Mouse (Mus musculus): ENCODE measurements around the gene Catsper1. TPM values are rescaled to one million over a fixed set of nuclear protein-coding genes. Genes with fewer than 3 reads are reported as not detected.

The Catsper1 gene
- total and polyA plus RNA-seq, 3 experiments = 0.16 TPM; not detected in 2

GRCm38 (mm10) chr19:5370932-5371331 is 35.4 kb downstream of the Catsper1 start:
- no peaks in the 10 kb centered on the region for H3K36me3 ChIP-seq (ENCODE audit: control insufficient read depth, insufficient read depth, low read length)
- H3K9ac ChIP-seq (ENCODE audit: low read depth, low read length) = no peak overlapping the region
- no peaks in the 10 kb centered on the region for H3K27me3 ChIP-seq (ENCODE audit: control insufficient read depth, insufficient read depth, low read length)
- intact Hi-C loops (cut with DNase I) = no loop called here
- no peak for DNase-seq
- H3K27ac ChIP-seq = no peak overlapping the region
- no peak for TF ChIP-seq POLR2A (IDR thresholded peaks at IDR 0.05; ENCODE audit: insufficient read depth, low read depth, low read length)
- TF ChIP-seq EP300 (IDR thresholded peaks at IDR 0.05; ENCODE audit: insufficient read depth, low read depth, low read length) = no peak
- peak; percentile 19; the same call in 1 of the 2 replicates for TF ChIP-seq CTCF (IDR thresholded peaks at IDR 0.05)
- H3K4me3 ChIP-seq = no peak overlapping the region
- 79% methylated on average over 3 of the region's 3 CpGs for WGBS
- H3K4me1 ChIP-seq (ENCODE audit: control insufficient read depth, insufficient read depth, low read length) = peaks cover 4% of the 10 kb centered on the region
- 0 out of 2 replicates have a peak, but pooled peaks cover 4% of the 10 kb centered on the region for H3K79me2 ChIP-seq (replicated peaks; ENCODE audit: control insufficient read depth, insufficient read depth, low read length)

- TF ChIP-seq CTCF (IDR thresholded peaks at IDR 0.05) = no peak
- TF ChIP-seq EP300 (IDR thresholded peaks at IDR 0.05; ENCODE audit: insufficient read depth, low read depth, low read length) = no peak
- TF ChIP-seq POLR2A (IDR thresholded peaks at IDR 0.05; ENCODE audit: insufficient read depth, low read depth, low read length) = no peak
These were observed 37.2 kb downstream of the Catsper1 start for GRCm38 (mm10) chr19:5372724-5373123.

GRCm38 (mm10) chr19:5374177-5374576 is 38.6 kb downstream of the Catsper1 start:
- TF ChIP-seq EP300 (IDR thresholded peaks at IDR 0.05; ENCODE audit: insufficient read depth, low read depth, low read length) = no peak
- TF ChIP-seq POLR2A (IDR thresholded peaks at IDR 0.05; ENCODE audit: insufficient read depth, low read depth, low read length) = no peak
- no peak for TF ChIP-seq CTCF (IDR thresholded peaks at IDR 0.05)
- 67% methylated on average over 4 of the region's 4 CpGs for WGBS
- no peak overlapping the region for H3K27ac ChIP-seq
- no peak overlapping the region for H3K9ac ChIP-seq (ENCODE audit: low read depth, low read length)
- intact Hi-C loops (cut with DNase I) = no loop called here
- H3K27me3 ChIP-seq (ENCODE audit: control insufficient read depth, insufficient read depth, low read length) = no peaks in the 10 kb centered on the region
- H3K79me2 ChIP-seq (replicated peaks; ENCODE audit: control insufficient read depth, insufficient read depth, low read length) = no peaks in the 10 kb centered on the region
- H3K4me1 ChIP-seq (ENCODE audit: control insufficient read depth, insufficient read depth, low read length) = no peaks in the 10 kb centered on the region
- DNase-seq = no peak
- no peaks in the 10 kb centered on the region for H3K36me3 ChIP-seq (ENCODE audit: control insufficient read depth, insufficient read depth, low read length)
- H3K4me3 ChIP-seq = no peak overlapping the region

More at GRCm38 (mm10) chr19:5372724-5373123, 37.2 kb downstream of the Catsper1 start:
- Histone ChIP-seq H3K9ac (ENCODE audit: low read depth, low read length) (no peak overlapping the region), H3K79me2 (replicated peaks; ENCODE audit: control insufficient read depth, insufficient read depth, low read length) (no peaks in the 10 kb centered on the region), H3K4me1 (ENCODE audit: control insufficient read depth, insufficient read depth, low read length) (peaks cover 3% of the 10 kb centered on the region; the same call in 1 of the 2 replicates), H3K36me3 (ENCODE audit: control insufficient read depth, insufficient read depth, low read length) (no peaks in the 10 kb centered on the region), H3K4me3 (no peak overlapping the region), H3K27me3 (ENCODE audit: control insufficient read depth, insufficient read depth, low read length) (no peaks in the 10 kb centered on the region), H3K27ac (no peak overlapping the region)
- no peak for DNase-seq
- intact Hi-C loops (cut with DNase I) = no loop called here
- 89% methylated on average over 7 of the region's 7 CpGs for WGBS

GRCm38 (mm10) chr19:5374748-5375147 is 39.2 kb downstream of the Catsper1 start:
- WGBS = 68% methylated on average over 4 of the region's 4 CpGs
- no peak overlapping the region for H3K9ac ChIP-seq (ENCODE audit: low read depth, low read length)
- no peak overlapping the region for H3K4me3 ChIP-seq
- no peaks in the 10 kb centered on the region for H3K36me3 ChIP-seq (ENCODE audit: control insufficient read depth, insufficient read depth, low read length)
- H3K4me1 ChIP-seq (ENCODE audit: control insufficient read depth, insufficient read depth, low read length) = no peaks in the 10 kb centered on the region
- no peaks in the 10 kb centered on the region for H3K79me2 ChIP-seq (replicated peaks; ENCODE audit: control insufficient read depth, insufficient read depth, low read length)
- intact Hi-C loops (cut with DNase I) = no loop called here
- no peak overlapping the region for H3K27ac ChIP-seq
- DNase-seq = no peak
- H3K27me3 ChIP-seq (ENCODE audit: control insufficient read depth, insufficient read depth, low read length) = no peaks in the 10 kb centered on the region
- TF ChIP-seq POLR2A (IDR thresholded peaks at IDR 0.05; ENCODE audit: insufficient read depth, low read depth, low read length) (no peak), CTCF (IDR thresholded peaks at IDR 0.05) (no peak), EP300 (IDR thresholded peaks at IDR 0.05; ENCODE audit: insufficient read depth, low read depth, low read length) (no peak)

- intact Hi-C loops (cut with DNase I) = no loop called here
- Histone ChIP-seq H3K9ac (ENCODE audit: low read depth, low read length) (no peak overlapping the region), H3K36me3 (ENCODE audit: control insufficient read depth, insufficient read depth, low read length) (no peaks in the 10 kb centered on the region), H3K79me2 (replicated peaks; ENCODE audit: control insufficient read depth, insufficient read depth, low read length) (no peaks in the 10 kb centered on the region), H3K4me1 (ENCODE audit: control insufficient read depth, insufficient read depth, low read length) (no peaks in the 10 kb centered on the region), H3K27ac (no peak overlapping the region), H3K27me3 (ENCODE audit: control insufficient read depth, insufficient read depth, low read length) (no peaks in the 10 kb centered on the region), H3K4me3 (no peak overlapping the region)
- WGBS = 93% methylated on average over 1 of the region's 1 CpGs
- TF ChIP-seq EP300 (IDR thresholded peaks at IDR 0.05; ENCODE audit: insufficient read depth, low read depth, low read length) = no peak
- DNase-seq = no peak
These were observed 41.9 kb downstream of the Catsper1 start for GRCm38 (mm10) chr19:5377446-5377845.

GRCm38 (mm10) chr19:5383326-5383725 is 47.8 kb downstream of the Catsper1 start:
- 91% methylated on average over 12 of the region's 12 CpGs for WGBS
- no peak for TF ChIP-seq CTCF (IDR thresholded peaks at IDR 0.05)
- TF ChIP-seq EP300 (IDR thresholded peaks at IDR 0.05; ENCODE audit: insufficient read depth, low read depth, low read length) = no peak
- no peak for TF ChIP-seq POLR2A (IDR thresholded peaks at IDR 0.05; ENCODE audit: insufficient read depth, low read depth, low read length)

More at GRCm38 (mm10) chr19:5383326-5383725, 47.8 kb downstream of the Catsper1 start:
- peaks cover 2% of the 10 kb centered on the region for H3K79me2 ChIP-seq (replicated peaks; ENCODE audit: control insufficient read depth, insufficient read depth, low read length)
- no peak overlapping the region for H3K27ac ChIP-seq
- no peak overlapping the region for H3K4me3 ChIP-seq
- intact Hi-C loops (cut with DNase I) = loop anchor here (10.0 kb wide), 1 partner anchor 301 kb away; the partner anchor contains the start of genes Map3k11 and Pcnx3
- H3K36me3 ChIP-seq (ENCODE audit: control insufficient read depth, insufficient read depth, low read length) = peaks cover 3% of the 10 kb centered on the region; the same call in 1 of the 2 replicates
- no peak for DNase-seq
- peaks cover 2% of the 10 kb centered on the region for H3K4me1 ChIP-seq (ENCODE audit: control insufficient read depth, insufficient read depth, low read length)
- no peak overlapping the region for H3K9ac ChIP-seq (ENCODE audit: low read depth, low read length)
- no peaks in the 10 kb centered on the region for H3K27me3 ChIP-seq (ENCODE audit: control insufficient read depth, insufficient read depth, low read length)

Measured in heart, adult 2 months (tissue).